Mouse (Mus musculus) spleen, adult 2 months (tissue): ENCODE measurements around the gene Nsd1.

Experiments used
- CTCF ChIP-seq: fragments of 200-500 bp; IDR thresholded peaks from 2 replicates; pipeline ENCODE4 v1.5.1; 2011; ENCODE audit warnings: mild to moderate bottlenecking, inconsistent platforms; ENCODE audit not compliant: insufficient read depth, insufficient read length, insufficient replicate concordance; ENCODE audit errors: extremely low read depth
- POLR2A ChIP-seq: fragments of 200-500 bp; IDR thresholded peaks from 2 replicates; pipeline ENCODE4 v1.6.1; 2011; ENCODE audit warnings: low read depth, low read length, inconsistent platforms

DNA sequence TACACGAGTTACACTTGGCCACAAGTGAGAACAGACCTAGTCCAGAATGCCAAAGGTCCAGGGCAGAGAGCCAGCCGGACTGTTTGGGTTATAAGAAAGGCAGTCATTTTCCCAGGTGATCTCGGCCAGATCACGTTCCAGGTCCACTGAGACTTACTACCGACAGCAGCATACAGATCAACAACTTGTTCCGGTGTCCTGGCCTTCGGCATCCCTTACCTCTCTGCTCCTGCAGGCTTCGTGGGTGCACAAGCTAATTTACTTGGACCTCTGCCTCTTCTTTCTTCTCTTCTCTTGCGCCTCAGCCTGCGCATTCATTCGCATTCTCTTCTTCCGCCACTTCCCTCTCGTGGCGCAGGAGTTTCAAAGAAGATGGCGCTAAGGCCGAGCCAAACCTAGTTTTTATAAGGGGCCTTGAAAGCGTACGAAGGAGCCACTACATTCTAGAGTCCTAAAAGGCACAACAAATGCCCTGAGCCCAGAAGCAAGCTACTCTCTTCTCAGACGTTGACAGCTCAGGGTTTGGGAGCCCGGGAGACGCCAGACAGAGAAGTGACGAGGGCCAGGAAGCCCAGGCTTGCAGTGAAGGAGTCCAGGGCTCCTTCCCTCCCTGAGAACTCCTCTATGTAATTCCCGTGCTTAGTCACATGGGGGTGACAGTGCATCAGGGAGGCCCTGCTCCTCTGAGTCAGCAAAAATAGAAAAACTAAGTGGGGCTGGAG lies 27.2 kb upstream of the Nsd1 start:
- TF ChIP-seq CTCF (peak; percentile 14; the same call in 1 of the 2 replicates), POLR2A (no peak)
